Mouse (Mus musculus) CD4-positive, CD25-positive, alpha-beta regulatory T cell, adult 4 months (primary cell): ENCODE data around the gene Nkapd1. TPM values are rescaled to one million over a fixed set of nuclear protein-coding genes. Genes with fewer than 3 reads are reported as not detected.
"Not testable (repeated sequence)": the region's sequence is repeated elsewhere in the genome, so short reads cannot be mapped to it uniquely, and the experiment has no call there.

Source experiments
- ATAC-seq: one replicate; pipeline ENCODE4 v1.8.0; 2017
- polyA plus RNA-seq, 2 experiments: library from polyadenylated mRNA; unstranded; fragments of 100-300 nt; shearing (Covaris generic); gene quantifications; one replicate each; pipeline ENCODE4 v1.2.1; 2017

The Nkapd1 gene
- 10 to 100 TPM; 15.1 to 17.0 TPM for polyA plus RNA-seq

GRCm38 (mm10) chr9:50616766-50617603 lies at the start of gene Nkapd1, which contains the start of gene Pih1d2:
Gene Nkapd1, minus strand, starts transcription at chr9:50617464.
Gene Pih1d2, plus strand, starts transcription at chr9:50617321.
- ATAC-seq = peak; percentile 86

- ATAC-seq = no peak
Measured at GRCm38 (mm10) chr9:50666442-50666841, 49.2 kb upstream of the Nkapd1 start.

DNA sequence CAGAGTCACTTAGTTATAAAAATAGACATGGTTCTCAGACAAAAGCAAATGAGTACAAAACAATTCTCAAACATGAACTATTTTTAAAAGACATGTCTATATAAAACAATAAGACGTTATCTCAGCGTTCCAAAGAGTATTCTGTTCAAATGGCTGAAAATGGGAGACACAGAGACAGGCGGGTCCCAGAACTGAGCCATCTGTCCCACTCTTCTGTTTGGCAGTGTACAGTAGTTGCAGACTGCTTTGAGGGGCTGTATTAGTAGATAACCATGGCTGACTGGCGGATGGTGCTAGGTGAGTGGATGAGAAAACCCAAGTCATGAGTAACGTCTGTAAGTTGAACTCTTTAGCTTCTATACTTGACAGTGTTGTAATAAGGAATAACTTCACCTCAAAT lies 47.6 kb upstream of the Nkapd1 start:
- ATAC-seq = no peak

DNA sequence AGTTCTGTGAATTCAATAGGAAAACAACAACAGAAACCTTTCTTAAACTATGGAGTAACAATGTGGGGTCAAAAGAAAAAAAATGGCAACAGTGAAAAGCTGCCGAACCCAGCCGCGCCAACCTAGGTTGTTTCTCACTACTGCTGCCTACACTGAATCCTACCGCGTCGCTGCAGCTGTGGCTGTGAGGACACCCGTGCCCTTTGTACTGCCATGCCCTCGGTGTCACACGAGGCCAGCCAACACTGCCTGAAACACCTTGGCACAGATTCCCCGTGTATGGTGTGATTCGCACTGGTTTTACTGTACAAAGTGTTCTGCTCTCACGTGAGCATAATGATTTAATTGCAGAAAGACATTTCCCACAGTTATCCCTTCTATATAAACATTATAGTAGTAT lies 43.2 kb upstream of the Nkapd1 start:
- peak; percentile 20 for ATAC-seq

GRCm38 (mm10) chr9:50659392-50660217 lies 42.3 kb upstream of the Nkapd1 start, which contains the start of gene Dlat:
Gene Dlat, minus strand, starts transcription at chr9:50659780.
- peak; percentile 85 for ATAC-seq

DNA sequence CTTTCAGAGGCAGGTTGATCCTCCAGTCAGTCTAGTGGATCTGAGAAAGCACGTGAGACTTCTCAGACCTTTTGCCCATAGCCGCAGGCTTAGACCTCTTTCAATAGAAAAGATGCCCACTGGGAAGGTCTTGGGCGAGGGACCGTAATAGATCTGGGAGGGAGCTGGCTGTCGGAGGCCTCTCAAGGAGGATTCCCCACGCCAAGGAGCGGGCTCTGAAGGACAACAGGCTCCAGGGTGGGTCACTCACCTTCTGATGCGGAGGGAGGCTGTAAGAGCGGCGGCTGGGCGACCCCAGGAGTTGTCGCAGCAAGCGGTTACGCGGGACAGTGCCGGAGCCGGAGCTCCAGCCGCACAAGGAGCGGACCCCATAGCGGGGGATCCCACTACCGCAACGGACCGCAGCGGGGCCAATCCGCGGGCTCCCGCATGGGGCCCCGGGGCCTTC lies 41.7 kb upstream of the Nkapd1 start:
- peak; percentile 23 for ATAC-seq

DNA sequence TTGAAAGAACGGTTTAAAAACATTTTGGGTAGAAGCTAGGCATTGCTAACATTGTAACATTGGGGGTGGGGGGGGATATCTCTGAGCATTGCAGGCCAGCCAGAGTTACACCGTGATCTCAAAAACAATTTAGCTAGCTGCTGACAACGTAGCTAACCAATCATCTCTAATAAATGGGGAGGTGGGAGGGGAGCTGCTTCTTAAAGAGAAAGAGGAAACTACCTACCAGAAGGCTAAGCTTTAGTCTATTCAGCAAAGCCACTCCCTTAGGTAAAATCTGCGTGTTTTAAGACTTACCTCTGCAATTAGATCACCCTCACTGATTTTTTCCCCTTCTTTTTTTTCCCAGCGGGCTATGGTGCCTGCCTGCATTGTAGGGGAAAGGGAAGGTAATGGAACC lies 41.1 kb upstream of the Nkapd1 start:
- no peak for ATAC-seq

GRCm38 (mm10) chr9:50650503-50650902 lies 33.2 kb upstream of the Nkapd1 start:
- ATAC-seq = no peak

GRCm38 (mm10) chr9:50646826-50647370 lies 29.6 kb upstream of the Nkapd1 start:
- ATAC-seq = no peak

DNA sequence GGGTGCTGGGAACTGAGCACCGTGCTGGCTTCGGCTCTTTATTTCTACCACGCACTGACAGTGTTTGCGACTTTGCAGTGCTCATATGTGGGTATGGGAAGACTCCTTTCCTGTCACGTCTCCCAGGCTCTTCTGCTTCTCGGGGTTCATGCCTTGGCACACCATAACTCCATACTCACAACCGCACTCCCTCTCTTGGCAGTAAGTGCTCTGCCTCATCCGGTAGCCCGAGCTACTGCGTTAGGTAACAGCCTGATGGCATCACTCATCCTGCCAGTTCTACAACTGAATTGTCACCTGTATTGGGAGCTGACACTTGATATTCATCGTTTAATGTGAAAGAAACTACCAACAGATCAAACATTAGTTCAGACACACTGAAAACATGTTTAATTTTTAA lies 17.0 kb upstream of the Nkapd1 start:
- ATAC-seq = no peak

- no peak for ATAC-seq
Measured at GRCm38 (mm10) chr9:50633059-50633458, 15.8 kb upstream of the Nkapd1 start.

- no peak for ATAC-seq
Measured at GRCm38 (mm10) chr9:50632016-50632688, 14.9 kb upstream of the Nkapd1 start.

GRCm38 (mm10) chr9:50630903-50631302 lies 13.6 kb upstream of the Nkapd1 start:
- ATAC-seq = not testable (repeated sequence)

GRCm38 (mm10) chr9:50617794-50618330 lies 598 bp upstream of the Nkapd1 start:
- no peak for ATAC-seq

GRCm38 (mm10) chr9:50616161-50616560 lies 1.1 kb downstream of the Nkapd1 start:
- ATAC-seq = no peak

DNA sequence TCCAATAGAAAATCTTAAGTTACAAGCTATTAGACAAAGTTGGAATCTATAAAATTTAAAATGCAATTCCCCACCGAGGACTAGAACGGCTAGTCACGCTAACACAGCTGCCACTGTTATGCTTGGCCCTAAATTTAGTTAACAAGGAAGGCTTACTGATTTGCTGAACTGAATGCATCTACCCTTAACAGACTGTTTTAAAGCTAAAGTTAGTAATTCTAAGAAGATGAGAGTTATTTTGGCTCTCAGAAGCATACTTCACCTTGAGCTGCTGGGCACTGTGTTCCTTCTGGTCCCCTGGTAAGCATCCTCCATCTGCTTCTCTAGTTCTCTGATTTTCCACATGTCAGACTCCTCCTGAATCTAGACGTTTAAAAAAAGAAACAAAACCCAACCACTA lies 5.1 kb downstream of the Nkapd1 start:
- ATAC-seq = no peak

DNA sequence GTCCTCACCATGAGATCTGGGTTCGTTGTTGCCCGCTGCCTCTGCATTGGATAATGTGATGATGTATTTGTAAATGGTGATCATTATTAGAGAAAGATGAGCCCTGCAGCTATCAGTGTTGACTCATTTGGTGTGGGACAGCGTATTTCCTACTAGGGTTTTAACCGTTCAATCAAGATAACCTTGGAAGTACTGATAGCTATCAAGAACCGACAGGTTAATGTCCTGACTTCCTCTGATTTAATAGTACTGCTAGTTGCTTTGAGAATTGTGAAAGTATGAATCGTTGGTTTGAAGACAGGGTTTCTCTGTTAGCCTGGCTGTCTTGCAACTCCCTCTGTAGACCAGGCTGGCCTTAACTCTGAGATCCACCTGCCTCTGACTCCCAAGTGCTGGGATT lies 12.9 kb downstream of the Nkapd1 start:
- ATAC-seq = peak; percentile 13

GRCm38 (mm10) chr9:50603998-50604324 lies 13.3 kb downstream of the Nkapd1 start:
- ATAC-seq = peak; percentile 58

DNA sequence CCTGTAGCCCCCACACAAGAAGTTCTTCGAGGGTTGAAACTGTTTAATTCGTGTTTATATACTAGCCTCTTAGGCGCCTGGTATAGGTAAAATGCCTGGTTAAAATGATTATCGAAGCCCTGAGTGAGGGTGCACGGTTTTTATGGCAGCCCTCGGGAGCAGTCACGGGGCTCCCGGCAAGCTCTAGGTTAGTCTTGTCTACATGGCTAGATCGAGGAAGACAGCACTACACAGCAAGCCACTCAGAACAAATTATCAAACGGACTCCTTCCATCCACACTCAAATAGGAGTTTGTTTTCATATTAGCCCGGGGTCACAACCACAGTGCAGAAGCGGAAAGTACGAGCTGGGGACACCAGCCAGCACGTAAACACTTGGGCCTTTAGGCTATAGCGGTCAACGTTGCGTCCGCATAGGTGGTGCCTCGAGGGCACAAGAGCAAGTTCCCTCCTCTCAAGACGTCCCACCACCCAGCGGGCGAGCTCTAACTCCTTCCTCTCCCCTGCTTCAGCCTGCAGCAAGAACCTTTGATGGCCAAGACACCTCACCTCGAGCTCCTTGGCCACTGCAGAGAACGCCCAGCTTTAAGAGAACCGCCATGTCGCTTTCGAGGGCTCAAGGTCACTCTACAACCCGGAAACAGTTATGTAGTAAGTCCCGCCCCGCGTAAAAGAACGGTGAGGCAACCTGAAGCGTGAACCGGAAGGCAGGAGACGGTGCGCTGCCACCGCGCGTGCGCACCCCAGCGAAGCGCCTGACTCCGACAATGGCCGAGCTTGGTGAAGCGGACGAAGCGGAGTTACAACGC lies 13.9 kb downstream of the Nkapd1 start, which contains the start of the genes Sdhd and Timm8b:
Sdhd (minus strand) TSS at position 624 of the 809 bp plus-strand sequence.
Timm8b (plus strand) TSS at position 722 of the 809 bp plus-strand sequence.
- peak; percentile 98 for ATAC-seq

DNA sequence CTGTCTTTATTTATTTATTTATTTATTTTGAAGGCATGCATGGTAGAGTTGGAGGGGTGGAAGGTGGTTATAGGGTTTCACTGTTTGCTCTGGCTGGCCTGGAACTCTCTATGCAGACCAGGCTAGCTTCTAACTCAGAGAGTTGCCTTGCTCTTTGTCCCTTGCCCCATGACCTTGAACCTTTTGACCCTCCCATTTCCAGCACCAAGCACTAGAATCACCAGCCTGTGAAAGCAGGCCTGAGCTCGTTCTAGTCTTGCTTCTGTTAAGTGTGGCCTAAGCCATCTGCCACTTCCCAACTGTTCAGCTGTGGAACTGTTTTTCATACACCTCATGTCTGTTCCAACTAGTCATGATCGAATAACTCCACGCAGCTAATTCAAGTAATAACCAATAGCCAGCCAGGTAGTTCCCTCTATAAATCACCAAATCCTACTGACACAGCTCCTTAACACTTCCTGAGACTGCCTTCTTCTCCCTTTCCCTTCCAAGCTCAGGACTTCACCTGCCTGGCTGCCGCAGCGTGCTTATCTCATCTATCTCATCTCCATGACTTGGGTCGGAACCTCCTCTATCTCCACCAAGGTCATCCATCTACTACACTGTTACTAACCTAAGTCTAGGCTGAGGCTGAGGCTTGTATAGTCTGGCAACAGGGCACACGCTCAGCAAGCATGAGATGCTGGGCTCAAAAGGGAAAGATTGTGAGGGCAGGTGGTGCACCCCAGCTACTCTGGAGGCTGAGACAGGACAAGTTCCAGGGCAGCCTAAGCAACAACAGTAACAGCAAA lies 15.0 kb downstream of the Nkapd1 start:
- ATAC-seq = no peak
